ENCODE assay signal across 8 mouse cellular contexts in genomic region chr8:69790773-69791367, GRCm38 (mm10). TPM values are rescaled to one million over a fixed set of nuclear protein-coding genes. Genes with fewer than 3 reads are reported as not detected.
DNase-seq lines count a peak whose midpoint lies in the region; ATAC-seq lines count a peak whose summit lies in the region.

Gene Atp13a1 (plus strand): TSS chr8:69791163.
Gene Zfp866 (minus strand): TSS chr8:69791178.

- peak within 1 kb of the TSS; percentile 100 for H3K4me3 ChIP-seq in hindbrain, embryonic 11.5 days (ENCODE audit: low read depth, low read length)

- no peaks in the 10 kb centered on the region for H3K27me3 ChIP-seq in hindbrain, embryonic 11.5 days (ENCODE audit: control insufficient read depth, insufficient read depth, low read length)

- ATAC-seq in frontal cortex, adult (ENCODE audit: low TSS enrichment) = peak; percentile 98
- ATAC-seq in hindbrain, embryonic 11.5 days (ENCODE audit: low FRiP score) = peak; percentile 94

- H3K36me3 ChIP-seq in hindbrain, embryonic 11.5 days (ENCODE audit: control insufficient read depth, insufficient read depth, low read length) = 0 out of 2 replicates have a peak, but pooled peaks cover 3% of the 10 kb centered on the region

- DNase-seq in MN1 (ENCODE audit: low spot score) = peak; percentile 92
- peak; percentile 86 for DNase-seq in cerebellum, adult 8-10 months
- peak; percentile 92 for DNase-seq in hindbrain, embryonic 11.5 days (ENCODE audit: low spot score)
- DNase-seq in layer of hippocampus, postnatal 10 days (ENCODE audit: low spot score in 2 of 2) = peak; percentile 88 to 89
- DNase-seq in lung, postnatal 10 days = peak; percentile 92
- peak; percentile 85 for DNase-seq in ovary, postnatal 36 days (ENCODE audit: low spot score)
- peak; percentile 91 for DNase-seq in thymus, postnatal 25 days

- H3K9me3 ChIP-seq in hindbrain, embryonic 11.5 days (ENCODE audit: control insufficient read depth, low read length) = no peaks in the 10 kb centered on the region

- WGBS in hindbrain, embryonic 11.5 days = under 1% methylated on average over 36 of the region's 38 CpGs

- peak within 1 kb of the TSS; percentile 54 for H3K4me2 ChIP-seq in hindbrain, embryonic 11.5 days (replicated peaks; ENCODE audit: low read depth, low read length)

- peak within 1 kb of the TSS; percentile 98 for H3K9ac ChIP-seq in hindbrain, embryonic 11.5 days (ENCODE audit: low read depth, low read length)

- H3K4me1 ChIP-seq in hindbrain, embryonic 11.5 days (replicated peaks; ENCODE audit: control insufficient read depth, insufficient read depth, low read length) = 0 out of 2 replicates have a peak, but pooled peaks cover 2% of the 10 kb centered on the region

- H3K27ac ChIP-seq in hindbrain, embryonic 11.5 days (ENCODE audit: low read depth, low read length) = peak within 1 kb of the TSS; percentile 71

RNA-seq across cellular contexts. Expression of gene Atp13a1, which starts in this region (rescaled TPM):
- 34.5 and 35.8 TPM in 2 replicates for polyA plus RNA-seq in hindbrain, embryonic 11.5 days (2014; fragmentation: Nextera tagmentation; extraction: Ambion mirVana)
- 10 to 100 TPM; 44.9 to 49.6 TPM for total RNA-seq in layer of hippocampus, postnatal 10 days (2021)

RNA-seq across cellular contexts. Expression of gene Zfp866, which starts in this region (rescaled TPM):
- 41.5 and 44.5 TPM in 2 replicates for polyA plus RNA-seq in hindbrain, embryonic 11.5 days (2014; fragmentation: Nextera tagmentation; extraction: Ambion mirVana)
- 10 to 100 TPM; 30.8 to 32.6 TPM for total RNA-seq in layer of hippocampus, postnatal 10 days (2021)

Comparison
In these comparisons a context has a peak if more than half of its experiments do, and no peak if none do; other contexts are left out.
1. Peak in every context shown above with its lines: DNase-seq, ATAC-seq, H3K4me3 ChIP-seq and H3K27ac ChIP-seq.